Mouse (Mus musculus) layer of hippocampus, postnatal 36 days (tissue): ENCODE data around the gene Dyrk1b. TPM values are rescaled to one million over a fixed set of nuclear protein-coding genes. Genes with fewer than 3 reads are reported as not detected.
"Not testable (repeated sequence)": the region's sequence is repeated elsewhere in the genome, so short reads cannot be mapped to it uniquely, and the experiment has no call there.

Source experiments
- DNase-seq, 2 experiments: peaks; one replicate each; pipeline ENCODE4 v3.0.0; 2022
- total RNA-seq, 2 experiments: library from RNA; stranded (reverse); gene quantifications; 2 replicates each; pipeline ENCODE4 v1.2.3; 2021

Dyrk1b gene
- 10 to 100 TPM; 45.7 to 52.4 TPM for total RNA-seq

DNA sequence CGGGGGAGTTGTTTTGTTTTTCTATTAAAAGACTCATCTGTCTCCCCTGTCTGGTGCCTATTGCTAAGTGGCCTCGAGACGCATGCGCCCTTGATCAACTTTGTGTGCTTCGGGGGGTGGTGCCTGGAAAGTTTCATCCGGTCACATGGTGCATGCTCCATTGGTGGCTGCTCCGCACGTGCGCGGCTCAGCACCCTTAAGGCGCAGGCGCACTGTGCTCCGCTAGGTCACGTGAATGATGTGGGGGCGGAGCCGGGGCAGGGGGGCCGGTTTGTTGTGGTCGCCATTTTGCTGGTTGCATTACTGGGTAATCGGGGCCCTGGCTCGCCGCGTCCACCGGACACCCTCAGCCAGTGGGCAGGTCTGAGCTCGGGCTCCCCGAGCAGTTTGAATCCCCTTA lies at the start of gene Dyrk1b:
Dyrk1b (plus strand) TSS at position 242 of the 400 bp plus-strand sequence.
- DNase-seq, result peak; percentile 97 to 98

DNA sequence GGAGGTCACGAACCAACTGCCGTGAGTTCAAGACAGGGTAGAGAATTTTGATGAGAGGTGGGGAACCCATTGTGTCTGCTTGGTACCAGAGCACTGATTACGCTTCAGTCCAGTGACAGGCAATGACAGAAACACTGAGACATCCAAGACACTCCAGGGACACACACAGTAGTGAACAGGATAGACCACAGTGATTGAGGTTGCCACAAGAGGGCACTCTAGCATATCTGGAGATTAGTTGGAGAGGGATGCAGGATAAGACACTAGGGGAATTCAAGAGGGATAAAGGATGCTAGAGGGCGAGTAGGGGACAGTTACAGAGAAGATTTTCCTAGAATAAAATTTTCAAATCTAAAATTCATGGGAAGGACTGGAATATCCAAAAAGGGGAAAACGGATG lies 41.7 kb upstream of the Dyrk1b start:
- peak; percentile 13 to 23 for DNase-seq

DNA sequence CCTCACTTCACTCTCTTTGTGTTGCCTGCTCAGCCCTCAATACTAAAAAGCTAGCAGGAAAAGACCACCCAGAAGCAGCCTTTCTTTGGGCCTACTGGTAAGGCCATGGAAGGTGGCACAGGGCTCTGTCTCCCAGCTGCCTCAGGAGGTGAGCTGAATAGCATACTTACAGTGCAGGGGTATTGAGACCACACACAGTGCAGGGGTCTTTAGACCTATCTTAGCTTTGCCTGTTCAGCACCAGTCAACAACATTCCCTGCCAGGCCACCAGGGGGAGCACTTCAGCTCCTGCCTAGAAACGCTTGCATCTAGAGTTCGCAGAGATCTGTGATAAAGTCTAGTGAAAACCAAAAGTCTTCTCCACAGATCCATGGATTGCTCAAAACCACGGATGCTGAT lies 31.0 kb upstream of the Dyrk1b start:
- DNase-seq, result peak; percentile 40 to 62

DNA sequence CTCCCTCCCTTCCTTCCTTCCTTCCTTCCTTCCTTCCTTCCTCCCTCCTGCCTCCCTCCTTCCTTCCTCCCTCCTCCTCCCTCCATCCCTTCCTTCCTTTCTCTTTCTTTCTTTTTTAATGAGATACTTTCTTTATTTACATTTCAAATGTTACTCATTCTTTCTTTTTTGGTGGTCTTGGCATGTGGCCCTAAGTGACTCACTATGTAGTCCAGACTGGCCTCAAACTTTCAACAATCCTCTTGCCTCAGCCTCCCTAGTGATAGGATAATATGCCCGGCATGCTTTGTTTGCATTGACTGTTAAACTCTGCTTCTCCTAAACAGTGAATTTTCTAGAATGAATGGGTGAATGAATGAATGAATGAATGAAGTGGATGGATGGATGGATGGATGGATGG lies 29.4 kb upstream of the Dyrk1b start:
- no peak for DNase-seq

DNA sequence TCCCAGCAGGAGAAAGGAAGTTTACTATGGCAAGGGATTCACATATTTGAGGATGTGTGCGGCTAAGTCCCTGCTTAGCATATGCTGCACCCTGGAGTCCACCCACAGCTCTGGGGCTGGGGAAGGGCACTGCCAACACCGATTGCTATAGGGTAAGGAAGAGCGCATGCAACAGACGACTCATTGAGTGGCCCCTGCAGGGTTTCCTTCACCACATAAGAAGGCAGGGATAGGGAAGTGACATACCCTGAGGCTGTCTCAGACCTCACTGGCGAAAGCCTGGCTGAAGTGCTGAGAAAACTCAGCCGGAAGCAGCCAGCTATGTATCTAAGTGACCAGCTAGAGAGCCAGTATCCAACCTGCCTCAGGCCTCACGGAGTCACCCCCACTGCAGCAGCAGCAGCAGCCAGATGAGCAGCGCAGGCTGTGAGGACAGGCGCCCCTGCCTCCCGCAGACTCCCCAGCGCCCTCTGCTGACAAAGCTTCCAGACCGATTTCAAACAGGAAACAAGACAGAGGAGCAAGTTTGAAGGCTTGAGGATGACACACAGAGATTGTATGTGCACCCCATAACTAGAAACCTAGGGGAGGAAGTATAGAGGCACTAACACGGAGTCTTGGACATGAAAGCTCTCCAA lies 27.6 kb upstream of the Dyrk1b start:
- peak; percentile 39 to 49 for DNase-seq

DNA sequence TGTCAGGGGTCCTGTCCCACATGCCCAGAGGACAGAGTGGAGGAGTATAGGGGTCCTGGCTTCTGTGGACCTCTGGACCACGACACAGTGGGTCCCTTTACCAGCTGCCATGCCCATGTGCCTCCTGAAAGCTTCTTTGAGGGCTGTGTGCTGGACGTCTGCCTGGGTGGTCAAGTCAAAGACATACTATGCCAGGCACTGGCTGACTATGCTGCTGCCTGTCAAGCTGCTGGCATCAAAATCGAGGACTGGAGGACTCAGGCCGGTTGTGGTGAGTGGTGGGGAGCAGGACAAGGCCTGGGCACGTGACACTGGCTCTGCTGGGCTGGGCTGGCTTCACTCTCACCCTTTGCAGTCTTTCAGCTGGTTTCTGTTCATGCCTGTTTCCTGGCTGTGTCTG lies 25.7 kb upstream of the Dyrk1b start:
- DNase-seq, result not testable (repeated sequence)

DNA sequence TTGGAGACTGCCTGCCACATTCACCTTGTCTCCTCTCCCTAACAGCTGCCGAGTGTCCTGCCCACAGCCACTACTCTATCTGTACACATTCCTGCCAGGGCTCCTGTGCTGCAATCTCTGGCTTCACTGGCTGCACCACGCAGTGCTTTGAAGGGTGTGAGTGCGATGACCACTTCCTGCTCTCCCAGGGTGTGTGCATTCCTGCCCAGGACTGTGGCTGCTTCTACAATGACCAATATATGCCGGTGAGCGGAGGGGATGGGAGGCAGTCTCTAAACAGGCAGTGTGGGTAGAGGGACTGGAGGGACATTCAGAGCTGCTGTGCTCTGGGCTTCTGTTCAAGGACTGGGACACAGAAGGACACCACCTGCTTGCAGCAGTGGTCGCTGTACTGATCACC lies 20.0 kb upstream of the Dyrk1b start:
- DNase-seq, result no peak

DNA sequence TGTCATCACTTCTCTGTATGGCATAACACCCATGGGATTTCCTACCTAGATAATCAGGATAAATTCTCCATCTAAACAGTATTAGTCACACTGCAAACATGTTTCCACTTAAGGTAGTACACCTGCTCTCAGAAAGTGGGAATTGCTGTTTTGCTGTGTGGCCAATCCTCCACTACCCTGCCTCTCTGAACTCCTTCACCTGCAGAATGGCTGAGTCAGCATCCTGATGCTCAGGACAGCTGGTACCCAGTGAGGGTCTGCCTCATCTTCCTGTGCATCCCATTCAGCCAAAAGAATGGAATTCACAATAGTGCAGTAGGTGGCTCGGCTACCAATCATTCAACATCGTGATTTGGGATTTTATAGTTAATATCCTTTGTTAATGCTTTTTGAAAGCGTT lies 19.4 kb upstream of the Dyrk1b start:
- no peak for DNase-seq

DNA sequence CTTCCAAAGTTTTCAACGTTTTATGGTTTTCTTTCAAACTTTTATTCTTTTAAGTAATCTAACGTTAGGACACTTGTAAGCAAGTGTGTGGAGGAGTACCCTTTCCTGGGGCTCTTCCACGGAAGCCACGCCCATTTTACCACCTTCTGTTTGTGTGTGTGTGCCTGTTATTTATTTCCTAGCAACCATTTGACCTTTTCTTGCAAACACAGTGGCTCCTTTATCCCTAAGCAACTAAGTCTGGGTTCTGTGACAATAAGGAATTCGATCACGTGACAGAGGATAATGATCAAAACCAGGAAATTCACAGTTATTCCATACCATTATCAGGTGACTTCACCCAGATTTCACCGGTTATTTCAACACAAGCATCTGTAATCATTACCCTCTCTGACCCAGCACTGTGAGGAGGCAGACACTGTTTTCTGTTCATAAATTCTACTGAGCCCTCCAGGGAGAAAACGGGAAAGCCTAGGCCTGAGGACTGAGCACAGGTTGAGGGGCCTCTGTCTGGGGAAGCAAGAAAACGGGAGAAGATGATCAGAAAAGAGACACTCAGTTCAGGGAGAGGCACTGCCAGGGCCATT lies 18.0 kb upstream of the Dyrk1b start:
- no peak for DNase-seq

DNA sequence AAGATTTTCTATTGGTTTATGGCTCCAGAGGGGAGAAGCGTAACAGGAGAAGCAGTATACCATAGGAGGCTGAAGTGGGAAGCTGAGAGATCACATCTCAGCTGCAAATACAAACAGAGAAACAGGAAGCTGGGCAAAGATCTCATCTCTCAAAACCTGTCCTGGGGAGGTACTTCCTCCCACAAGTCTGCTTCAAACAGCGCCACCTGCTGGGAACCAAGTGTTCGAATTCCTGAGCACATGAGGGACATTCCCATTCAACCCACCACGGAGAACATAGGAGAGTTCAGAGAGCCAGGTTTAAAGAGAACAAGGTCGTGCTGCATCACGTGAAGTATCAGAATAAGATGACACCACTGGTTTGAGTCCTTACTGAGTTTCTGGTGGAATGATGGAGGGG lies 13.9 kb upstream of the Dyrk1b start:
- DNase-seq, result no peak

DNA sequence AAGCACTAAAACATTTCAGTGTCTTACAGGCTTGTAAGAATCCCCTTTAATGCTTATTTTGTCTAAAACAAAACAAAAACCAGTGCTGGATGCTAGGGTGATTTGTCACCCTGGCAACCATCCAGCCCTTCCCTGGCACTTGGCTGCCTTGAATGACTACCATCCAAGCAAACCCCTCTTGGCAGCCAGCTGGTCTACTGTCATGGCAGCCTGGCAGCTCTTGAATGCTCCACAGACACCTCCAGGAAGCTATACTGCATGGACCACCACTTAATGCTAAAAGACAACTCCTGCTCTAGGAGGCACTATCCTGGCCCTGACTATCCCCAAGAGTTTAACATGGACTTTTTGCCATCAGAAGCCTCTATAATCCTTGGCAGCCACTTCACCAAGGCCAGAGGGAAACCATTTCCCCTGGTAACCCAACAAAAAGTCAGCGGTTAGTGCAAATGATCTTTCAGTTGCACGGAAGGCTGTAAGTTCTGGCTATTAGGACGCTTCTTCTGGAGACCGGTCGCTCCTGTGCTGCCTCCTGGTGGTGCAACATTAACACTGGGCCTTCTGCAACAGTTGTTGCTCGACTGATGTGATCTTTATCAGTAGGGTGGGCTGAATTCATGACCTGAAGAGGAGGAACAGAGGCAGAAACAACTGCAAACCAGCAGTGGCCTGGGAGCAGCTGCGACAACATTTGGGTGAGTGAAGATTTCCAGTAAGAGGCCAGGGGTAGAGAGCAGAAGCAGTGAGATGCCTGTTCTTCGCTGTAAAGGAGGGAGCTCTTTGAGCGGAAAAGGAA lies 10.8 kb upstream of the Dyrk1b start:
- peak in 1 of 2 experiments; percentile 50 for DNase-seq

DNA sequence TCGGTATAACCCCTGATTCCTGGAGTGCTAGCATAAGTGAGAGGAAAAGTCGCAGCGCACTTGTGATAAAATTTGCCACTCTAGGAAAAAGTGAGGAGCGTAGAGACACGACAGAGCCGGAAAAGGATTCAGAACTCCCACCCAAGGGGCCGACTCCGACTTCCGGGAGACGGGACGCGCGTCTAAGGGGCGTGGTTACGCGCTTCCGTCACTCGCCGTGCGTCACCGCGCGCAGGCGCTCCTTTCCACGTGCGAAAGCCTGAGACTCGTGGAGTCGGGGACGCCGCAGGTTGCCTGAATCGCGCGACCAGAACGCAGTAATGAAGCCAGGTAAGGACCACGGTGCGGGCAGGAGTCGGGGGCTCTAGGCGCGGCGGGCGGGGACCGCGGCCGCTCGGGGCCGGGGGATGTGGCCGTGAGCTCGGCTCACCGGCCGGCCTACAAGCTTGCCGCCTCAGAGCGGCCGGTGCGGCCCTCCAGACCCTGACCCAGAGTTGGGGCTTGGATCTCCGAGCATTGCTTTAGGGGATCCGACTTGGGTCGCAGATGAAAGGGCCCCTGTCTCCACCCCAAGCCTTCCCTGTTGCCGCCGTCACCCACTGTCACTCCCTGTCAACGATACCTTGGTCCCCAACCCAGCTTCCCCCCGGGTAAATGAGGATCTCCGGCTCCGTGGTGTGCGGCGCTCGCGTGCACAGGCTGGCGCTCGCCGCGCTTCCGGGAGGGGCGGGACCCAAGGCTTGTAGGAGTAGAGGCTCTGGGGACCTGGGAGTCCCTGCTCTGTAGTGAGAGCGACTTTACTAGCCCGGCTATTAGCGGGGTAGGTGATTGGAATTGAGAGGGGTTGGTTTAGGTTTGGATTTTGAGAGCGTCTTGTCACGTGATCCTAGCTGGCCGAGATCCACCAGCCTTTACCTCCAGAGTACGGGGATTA lies 9.5 kb upstream of the Dyrk1b start, which contains the start of gene Fbl:
Fbl (plus strand) TSS at position 222 of the 934 bp plus-strand sequence.
- DNase-seq, result peak; percentile 90 to 92

DNA sequence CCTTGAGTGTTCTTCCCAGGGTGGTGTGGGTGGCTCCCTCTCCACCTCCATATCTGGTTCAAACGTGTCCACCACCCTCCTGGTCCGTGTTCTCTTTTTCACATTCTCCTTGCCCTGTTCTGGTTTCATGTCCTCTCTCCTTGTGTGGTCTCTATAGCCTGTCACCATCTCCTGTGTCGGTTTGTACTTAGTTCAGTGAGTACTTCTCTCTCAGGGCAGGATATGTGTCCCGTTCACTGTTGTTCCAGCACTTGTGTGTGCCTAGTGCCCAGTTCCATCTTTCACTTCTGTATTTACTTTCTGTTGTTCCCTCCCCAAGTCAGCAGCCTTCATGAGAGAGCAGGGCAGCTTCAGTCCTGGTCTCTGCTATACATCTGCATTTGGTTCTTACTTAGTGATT lies 3.9 kb upstream of the Dyrk1b start:
- DNase-seq, result no peak

DNA sequence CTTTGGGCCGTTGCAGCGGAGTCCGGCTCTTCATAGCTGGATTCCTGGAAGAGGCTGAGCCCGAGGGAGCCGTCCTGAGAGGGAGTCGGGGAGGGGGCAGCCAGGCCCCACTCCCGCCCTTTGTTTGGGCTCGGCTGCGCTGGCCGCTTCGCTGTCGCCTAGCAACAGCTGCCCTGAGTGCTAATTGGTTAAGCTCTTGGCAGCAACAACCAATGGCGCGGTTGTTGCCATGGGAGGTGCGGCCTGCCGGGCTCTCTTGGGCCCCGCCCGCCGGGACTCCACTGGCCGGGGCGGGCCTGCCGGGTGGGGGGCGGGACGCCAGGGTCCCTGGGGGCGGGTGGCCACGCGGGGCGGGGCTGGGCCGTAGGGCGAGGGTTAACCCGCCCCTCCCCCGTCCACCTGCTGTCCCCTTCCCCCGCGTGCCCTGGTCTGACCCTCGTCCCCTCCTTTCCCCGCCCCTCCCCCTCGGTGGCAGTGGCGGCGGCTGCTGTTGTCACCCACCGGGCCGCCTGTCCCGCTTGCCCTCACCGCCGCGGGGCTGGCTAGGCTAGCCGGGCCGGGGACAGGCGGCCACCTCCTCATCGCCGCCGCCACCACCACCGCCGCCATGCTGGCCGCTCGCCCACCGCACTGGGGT lies 590 bp downstream of the Dyrk1b start:
- peak; percentile 91 to 92 for DNase-seq

DNA sequence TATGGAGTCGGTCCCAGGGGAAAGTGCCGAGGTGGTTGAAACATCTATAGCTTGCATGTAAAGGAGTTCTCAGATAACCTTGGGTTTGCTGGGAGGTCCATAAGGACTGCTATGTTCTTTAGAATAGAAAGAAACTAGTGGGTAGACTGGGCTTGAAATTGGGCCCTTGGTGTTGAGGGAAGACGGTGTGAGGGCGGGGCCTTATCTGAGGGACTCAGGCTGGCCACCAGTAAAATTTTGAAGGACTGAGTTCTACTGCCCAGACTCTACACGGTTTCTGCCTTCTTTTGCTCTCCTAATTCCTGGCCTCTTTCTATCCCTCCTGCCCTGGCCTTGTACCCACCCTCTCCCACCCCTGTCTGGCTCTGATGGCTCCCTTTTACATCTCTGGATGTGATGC lies 1.6 kb downstream of the Dyrk1b start:
- DNase-seq, result no peak

DNA sequence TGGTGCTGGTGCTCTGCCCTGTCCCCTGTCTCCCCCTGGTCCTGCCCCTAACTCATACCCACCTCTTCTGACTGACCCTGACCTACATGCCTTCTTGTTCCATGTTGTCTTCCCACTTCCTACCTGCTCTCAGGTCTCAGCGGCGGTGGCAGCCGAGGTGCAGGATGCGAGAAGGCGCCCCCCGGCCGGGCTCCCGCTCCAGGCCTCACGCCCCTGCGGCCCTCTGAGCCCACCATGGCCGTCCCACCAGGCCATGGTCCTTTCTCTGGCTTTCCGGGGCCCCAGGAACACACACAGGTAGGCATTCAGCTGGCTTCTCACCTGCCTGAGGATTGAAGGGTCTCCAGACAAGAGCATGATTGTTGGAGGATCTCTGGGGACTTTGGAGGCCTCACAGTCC lies 2.1 kb downstream of the Dyrk1b start:
- DNase-seq, result no peak

DNA sequence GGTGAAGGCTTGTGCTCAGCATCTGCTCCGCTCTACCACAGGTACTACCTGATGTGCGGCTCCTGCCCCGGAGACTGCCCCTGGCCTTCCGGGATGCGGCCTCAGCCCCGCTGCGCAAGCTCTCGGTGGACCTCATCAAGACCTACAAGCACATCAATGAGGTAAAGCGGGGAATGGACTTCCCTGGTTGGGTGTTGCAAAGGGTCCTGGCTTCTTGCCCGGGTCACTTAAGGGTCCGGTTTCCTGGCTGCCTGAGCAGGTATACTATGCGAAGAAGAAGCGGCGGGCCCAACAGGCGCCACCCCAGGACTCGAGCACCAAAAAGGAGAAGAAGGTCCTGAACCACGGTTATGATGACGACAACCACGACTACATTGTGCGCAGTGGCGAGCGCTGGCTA lies 3.1 kb downstream of the Dyrk1b start:
- no peak for DNase-seq

DNA sequence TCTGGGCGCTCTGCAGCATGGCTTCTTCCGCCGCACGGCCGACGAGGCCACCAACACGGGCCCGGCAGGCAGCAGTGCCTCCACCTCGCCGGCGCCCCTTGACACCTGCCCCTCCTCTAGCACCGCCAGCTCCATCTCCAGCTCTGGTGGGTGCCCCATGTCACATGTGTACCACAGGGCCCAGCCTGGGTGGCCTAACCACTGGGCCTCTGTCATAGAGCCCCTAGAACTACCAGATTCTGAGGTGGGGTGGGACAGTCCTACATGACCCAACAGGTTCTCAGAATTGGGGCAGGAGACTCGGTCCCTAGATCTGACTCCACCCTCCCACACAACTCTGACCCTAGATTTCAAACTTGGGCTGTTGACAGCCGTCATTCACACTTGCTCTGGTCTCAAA lies 6.6 kb downstream of the Dyrk1b start:
- no peak for DNase-seq

DNA sequence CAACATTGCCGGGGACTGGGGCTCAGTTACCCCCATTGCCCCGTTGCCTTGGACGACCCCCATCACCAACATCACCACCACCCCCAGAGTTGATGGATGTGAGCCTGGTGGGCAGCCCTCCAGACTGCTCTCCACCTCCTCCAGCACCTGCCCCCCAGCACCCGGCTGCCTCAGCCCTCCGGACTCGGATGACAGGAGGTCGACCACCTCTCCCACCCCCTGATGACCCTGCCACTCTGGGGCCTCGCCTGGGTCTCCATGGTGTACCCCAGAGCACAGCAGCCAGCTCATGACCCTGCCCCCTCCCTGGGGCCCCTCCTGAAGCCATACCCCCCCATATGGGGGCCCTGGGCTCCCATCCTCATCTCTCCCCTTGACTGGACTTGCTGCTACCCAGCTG lies 7.4 kb downstream of the Dyrk1b start:
- DNase-seq, result no peak

DNA sequence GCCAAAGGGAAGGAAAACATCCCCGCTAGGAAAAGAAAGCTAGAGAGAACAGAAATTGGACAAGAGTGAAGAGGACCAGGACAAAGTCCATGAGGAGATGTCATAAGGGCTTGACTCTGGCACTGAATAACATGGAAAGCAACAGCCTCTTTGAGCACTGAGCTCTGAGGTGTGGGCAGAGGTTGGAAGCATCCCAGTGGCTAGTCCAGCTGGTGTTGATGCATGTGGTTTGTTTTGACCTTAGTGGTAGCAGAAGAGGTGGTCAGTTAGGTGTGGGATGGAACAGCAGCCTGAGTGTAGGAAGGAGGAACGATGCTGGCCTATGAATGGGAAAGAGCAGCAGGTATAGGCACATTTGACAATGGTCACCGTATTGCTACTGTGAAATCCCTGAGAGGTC lies 12.2 kb downstream of the Dyrk1b start:
- no peak for DNase-seq

DNA sequence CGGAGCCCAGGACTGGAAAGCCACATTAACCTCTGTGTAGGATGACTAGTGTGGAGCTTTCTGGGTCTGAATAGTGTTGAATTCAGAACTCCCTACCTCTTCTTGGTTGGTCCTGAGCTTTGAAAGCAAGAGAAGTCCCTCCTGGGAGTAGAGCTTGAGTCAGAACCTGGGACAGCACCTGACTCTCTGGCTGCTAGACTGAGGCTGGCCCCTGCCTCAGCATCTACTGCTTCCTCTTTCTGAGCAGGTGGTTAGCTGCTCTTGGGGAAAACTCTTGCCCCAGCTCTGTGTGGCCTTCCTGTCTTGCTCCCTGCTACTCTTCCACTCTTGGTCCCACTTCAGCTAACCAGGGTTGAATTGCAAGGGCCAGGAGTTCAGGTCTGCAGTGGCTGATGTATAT lies 12.6 kb downstream of the Dyrk1b start:
- DNase-seq, result no peak
